Mouse (Mus musculus): ENCODE results near the gene Tsn.

GRCm38 (mm10) chr1:118321661-118322201 is 10.2 kb upstream of the Tsn start, which contains the start of gene Nifk:
- TF ChIP-seq CTCF (IDR thresholded peaks at IDR 0.05; ENCODE audit: low read depth, low read length): peak; percentile 74
- no peak for TF ChIP-seq EP300 (IDR thresholded peaks at IDR 0.05; ENCODE audit: insufficient read depth, low read depth, low read length)

Measured in ES-Bruce4 (cell line).